Mouse (Mus musculus) cortical plate, adult 2 months (tissue): ENCODE data around the gene Pam.

Source experiments
- CTCF ChIP-seq: fragments of 200-500 bp; IDR thresholded peaks from 2 replicates; pipeline ENCODE4 v1.5.1; 2011; ENCODE audit warnings: mild to moderate bottlenecking, control low read depth, low read length; ENCODE audit not compliant: insufficient read depth; ENCODE audit errors: extremely low read depth
- POLR2A ChIP-seq: fragments of 200-500 bp; IDR thresholded peaks from 2 replicates; pipeline ENCODE4 v1.6.1; 2011; ENCODE audit warnings: mild to moderate bottlenecking, low read length, control low read depth; ENCODE audit not compliant: insufficient read depth; ENCODE audit errors: extremely low read depth

- TF ChIP-seq CTCF (no peak), POLR2A (no peak)
These were observed 136.7 kb downstream of the Pam start for GRCm38 (mm10) chr1:97958759-97959158.
